ENCODE assay signal across 8 mouse cellular contexts in genomic region chr10:7667342-7667802, GRCm38 (mm10). TPM values are rescaled to one million over a fixed set of nuclear protein-coding genes. Genes with fewer than 3 reads are reported as not detected.
DNase-seq lines count a peak whose midpoint lies in the region; ATAC-seq and TF ChIP-seq lines count a peak whose summit lies in the region.

TSS of gene Nup43 (plus strand) at chr10:7667503.

- WGBS in heart, embryonic 12.5 days, result under 1% methylated on average over 24 of the region's 24 CpGs
- under 1% methylated on average over 24 of the region's 24 CpGs for WGBS in liver, embryonic 12.5 days (ENCODE audit: insufficient replicate concordance)
- under 1% methylated on average over 24 of the region's 24 CpGs for WGBS in stomach, embryonic 15.5 days

- H3K9me3 ChIP-seq in erythroblast, embryonic 14.5 days (ENCODE audit: control insufficient read depth, low read length), result no peaks in the 10 kb centered on the region; the same call in 1 of the 2 replicates
- H3K9me3 ChIP-seq in heart, embryonic 12.5 days (replicated peaks), result no peaks in the 10 kb centered on the region
- no peaks in the 10 kb centered on the region for H3K9me3 ChIP-seq in liver, embryonic 12.5 days (replicated peaks)
- H3K9me3 ChIP-seq in stomach, embryonic 15.5 days, result no peaks in the 10 kb centered on the region

- peaks cover 42% of the 10 kb centered on the region for H3K4me1 ChIP-seq in erythroblast, embryonic 14.5 days (ENCODE audit: control insufficient read depth)
- peaks cover 14% of the 10 kb centered on the region for H3K4me1 ChIP-seq in heart, embryonic 12.5 days (replicated peaks)
- peaks cover 28% of the 10 kb centered on the region for H3K4me1 ChIP-seq in liver, embryonic 12.5 days
- H3K4me1 ChIP-seq in stomach, embryonic 15.5 days, result peaks cover 4% of the 10 kb centered on the region; the same call in 1 of the 2 replicates

- peak within 1 kb of the TSS; percentile 74 for H3K4me3 ChIP-seq in C2C12 (ENCODE audit: insufficient read depth, poor library complexity, severe bottlenecking)
- peak within 1 kb of the TSS; percentile 86 for H3K4me3 ChIP-seq in erythroblast, embryonic 14.5 days (replicated peaks)
- H3K4me3 ChIP-seq in heart, embryonic 12.5 days, result peak within 1 kb of the TSS; percentile 75
- H3K4me3 ChIP-seq in liver, embryonic 12.5 days, result peak within 1 kb of the TSS; percentile 89
- H3K4me3 ChIP-seq in stomach, embryonic 15.5 days (replicated peaks), result peak within 1 kb of the TSS; percentile 85

- DNase-seq in brain, embryonic 14.5 days (ENCODE audit: low read depth), result peak; percentile 98
- DNase-seq in kidney, postnatal 10 days, result peak; percentile 96
- peak; percentile 78 to 85 for DNase-seq in natural killer cell, adult 2 months (ENCODE audit: low spot score in 2 of 2)

- H3K36me3 ChIP-seq in C2C12 (ENCODE audit: control insufficient read depth, insufficient read depth), result peaks cover 26% of the 10 kb centered on the region
- H3K36me3 ChIP-seq in erythroblast, embryonic 14.5 days (ENCODE audit: control insufficient read depth), result peaks cover 28% of the 10 kb centered on the region
- H3K36me3 ChIP-seq in heart, embryonic 12.5 days, result peaks cover 25% of the 10 kb centered on the region
- peaks cover 29% of the 10 kb centered on the region for H3K36me3 ChIP-seq in liver, embryonic 12.5 days
- 0 out of 2 replicates have a peak, but pooled peaks cover 7% of the 10 kb centered on the region for H3K36me3 ChIP-seq in stomach, embryonic 15.5 days

- H3K79me2 ChIP-seq in C2C12 (ENCODE audit: control insufficient read depth, insufficient read depth), result peaks cover 46% of the 10 kb centered on the region

- H3ac ChIP-seq in C2C12 (ENCODE audit: control insufficient read depth, insufficient read length, low read depth), result peak within 1 kb of the TSS; percentile 66

- H3K27ac ChIP-seq in heart, embryonic 12.5 days (ENCODE audit: poor library complexity, severe bottlenecking), result peak within 1 kb of the TSS; percentile 63; the same call in 1 of the 2 replicates
- H3K27ac ChIP-seq in liver, embryonic 12.5 days, result peak within 1 kb of the TSS; percentile 82
- H3K27ac ChIP-seq in stomach, embryonic 15.5 days, result peak within 1 kb of the TSS; percentile 86

- no peak for TF ChIP-seq POLR2A in brain, embryonic 14.5 days (IDR thresholded peaks at IDR 0.05; ENCODE audit: borderline replicate concordance, extremely low read depth, insufficient read depth, insufficient read length, poor library complexity, severe bottlenecking)

- ATAC-seq in heart, embryonic 12.5 days (ENCODE audit: insufficient number of reproducible peaks, low FRiP score), result peak; percentile 86
- ATAC-seq in liver, embryonic 12.5 days, result peak; percentile 72
- peak; percentile 78 for ATAC-seq in stomach, embryonic 15.5 days (ENCODE audit: insufficient read depth, low FRiP score, low read depth)

- no peaks in the 10 kb centered on the region for H3K27me3 ChIP-seq in C2C12 (ENCODE audit: control insufficient read depth, insufficient read depth, insufficient read length)
- H3K27me3 ChIP-seq in erythroblast, embryonic 14.5 days (ENCODE audit: control insufficient read depth), result no peaks in the 10 kb centered on the region
- no peaks in the 10 kb centered on the region for H3K27me3 ChIP-seq in heart, embryonic 12.5 days (replicated peaks)
- no peaks in the 10 kb centered on the region for H3K27me3 ChIP-seq in liver, embryonic 12.5 days (replicated peaks)
- no peaks in the 10 kb centered on the region for H3K27me3 ChIP-seq in stomach, embryonic 15.5 days (replicated peaks)

- TF ChIP-seq CTCF in C2C12 (IDR thresholded peaks at IDR 0.05; ENCODE audit: control insufficient read depth, insufficient read depth, insufficient read length), result no peak
- TF ChIP-seq CTCF in brain, embryonic 14.5 days (IDR thresholded peaks at IDR 0.05; ENCODE audit: borderline replicate concordance, extremely low read depth, insufficient read depth, insufficient read length), result no peak

- H3K79me3 ChIP-seq in C2C12 (ENCODE audit: low read depth), result peaks cover 21% of the 10 kb centered on the region

- peak within 1 kb of the TSS; percentile 89 for H3K4me2 ChIP-seq in heart, embryonic 12.5 days
- peak within 1 kb of the TSS; percentile 77 for H3K4me2 ChIP-seq in liver, embryonic 12.5 days
- H3K4me2 ChIP-seq in stomach, embryonic 15.5 days, result peak within 1 kb of the TSS; percentile 76

- peak within 1 kb of the TSS; percentile 82 for H3K9ac ChIP-seq in heart, embryonic 12.5 days
- H3K9ac ChIP-seq in liver, embryonic 12.5 days, result peak within 1 kb of the TSS; percentile 79
- H3K9ac ChIP-seq in stomach, embryonic 15.5 days, result peak within 1 kb of the TSS; percentile 58

TF ChIP-seq in C2C12, 6 proteins besides CTCF, POLR2A, EP300 and RAD21:
- TF ChIP-seq MYOG (IDR thresholded peaks at IDR 0.05; ENCODE audit: control insufficient read depth, extremely low read depth, insufficient read length) (no peak), MYOD1 (IDR thresholded peaks at IDR 0.05; ENCODE audit: control insufficient read depth, insufficient read length, low read depth) (no peak), MAX (IDR thresholded peaks at IDR 0.05) (no peak), FOSL1 (IDR thresholded peaks at IDR 0.05; ENCODE audit: insufficient read depth, low read length, poor library complexity, severe bottlenecking) (no peak), CEBPB (IDR thresholded peaks at IDR 0.05; ENCODE audit: low read depth) (no peak), USF1 (IDR thresholded peaks at IDR 0.05; ENCODE audit: low read depth) (no peak)

RNA-seq across cellular contexts. Expression of gene Nup43, which starts in this region (rescaled TPM):
- polyA plus RNA-seq in C2C12 (2012; fragmentation: generic; extraction: Trizol), result 35.1 TPM
- polyA plus RNA-seq in brain, embryonic 14.5 days (2012; rRNA removed), result 25.2 and 35.0 TPM in 2 replicates
- polyA plus RNA-seq in erythroblast, embryonic 14.5 days (2012), result 0.03 and 0.23 TPM in 2 replicates
- polyA plus RNA-seq in heart, embryonic 12.5 days (2016; fragmentation: Nextera tagmentation; extraction: Ambion mirVana), result 34.5 and 39.7 TPM in 2 replicates
- 40.8 and 43.2 TPM in 2 replicates for polyA plus RNA-seq in liver, embryonic 12.5 days (2016; fragmentation: Nextera tagmentation; extraction: Ambion mirVana)
- polyA plus RNA-seq in stomach, embryonic 15.5 days (2015; fragmentation: Nextera tagmentation; extraction: Ambion mirVana), result 44.9 and 48.7 TPM in 2 replicates

Comparison
In these comparisons a context has a peak if more than half of its experiments do, and no peak if none do; other contexts are left out.
1. Peak in every context shown above with its lines: DNase-seq, ATAC-seq, H3K4me3 ChIP-seq and H3K27ac ChIP-seq.
2. RNA of gene Nup43 (polyA plus RNA-seq): 44.9 to 48.7 TPM in stomach, embryonic 15.5 days, 40.8 to 43.2 TPM in liver, embryonic 12.5 days, 35.1 TPM in C2C12 (single experiment), 34.5 to 39.7 TPM in heart, embryonic 12.5 days and 25.2 to 35.0 TPM in brain, embryonic 14.5 days; 0.03 to 0.23 TPM in erythroblast, embryonic 14.5 days; every median in the first group is over 10 times any median in the second.